Mouse (Mus musculus) C2C12 (cell line): Measurements from ENCODE around the gene Cnot6.

Source experiments
- CTCF ChIP-seq: IDR thresholded peaks from one replicate; pipeline ENCODE4 v1.5.1; 2011; ENCODE audit not compliant: control insufficient read depth, insufficient read depth, insufficient read length
- MAX ChIP-seq: IDR thresholded peaks from one replicate; pipeline ENCODE4 v1.6.1; 2011; ENCODE audit warnings: mild to moderate bottlenecking, control low read depth
- USF1 ChIP-seq: IDR thresholded peaks from one replicate; pipeline ENCODE4 v1.6.1; 2011; ENCODE audit warnings: low read depth, mild to moderate bottlenecking, control low read depth, moderate library complexity

DNA sequence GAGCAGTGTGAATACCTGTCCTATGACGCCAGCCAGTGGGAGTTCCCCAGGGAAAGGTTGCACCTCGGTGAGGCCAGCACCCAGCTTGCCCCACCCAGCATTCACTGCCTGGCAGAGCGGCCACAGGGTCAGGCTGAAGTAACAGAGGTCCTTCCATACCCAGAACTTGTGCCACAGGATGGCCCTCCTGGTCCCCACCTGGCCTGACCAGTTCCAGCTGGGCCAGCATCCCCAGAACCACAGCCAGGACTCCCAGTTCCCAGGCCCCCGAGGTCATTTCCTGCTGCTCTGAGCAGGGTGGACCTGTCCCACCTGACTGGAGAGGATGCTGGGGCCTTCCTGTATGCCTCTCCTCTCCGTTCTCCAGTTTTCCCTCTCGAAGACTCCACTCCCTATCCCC is 76.9 kb downstream of the Cnot6 start:
- TF ChIP-seq CTCF (no peak), USF1 (no peak), MAX (no peak)
